Mouse (Mus musculus) brain, embryonic 18.5 days (tissue): ENCODE data around the gene Rhbdd2.
A peak's percentile ranks its signal among the peaks of the same experiment; 100 is the strongest.
"Not testable (repeated sequence)": the region's sequence is repeated elsewhere in the genome, so short reads cannot be mapped to it uniquely, and the experiment has no call there.

Experiments used
- DNase-seq: peaks from one replicate; pipeline ENCODE4 v3.0.0-alpha.2; 2012; ENCODE audit warnings: low read depth, low spot score

The Rhbdd2 gene

GRCm38 (mm10) chr5:135632117-135632796, at the start of gene Rhbdd2:
TSS of gene Rhbdd2 (plus strand) at chr5:135632618.
- peak; percentile 97 for DNase-seq

- DNase-seq: no peak
These were observed 46.7 kb upstream of the Rhbdd2 start for GRCm38 (mm10) chr5:135585691-135586090.

- no peak for DNase-seq
These were observed 44.7 kb upstream of the Rhbdd2 start for GRCm38 (mm10) chr5:135587764-135588163.

- no peak for DNase-seq
These were observed 42.2 kb upstream of the Rhbdd2 start for GRCm38 (mm10) chr5:135589996-135590784.

GRCm38 (mm10) chr5:135604643-135605042, 27.8 kb upstream of the Rhbdd2 start:
- not testable (repeated sequence) for DNase-seq

- DNase-seq: not testable (repeated sequence)
These were observed 25.7 kb upstream of the Rhbdd2 start for GRCm38 (mm10) chr5:135606717-135607116.

GRCm38 (mm10) chr5:135607581-135607980, 24.8 kb upstream of the Rhbdd2 start:
- no peak for DNase-seq

GRCm38 (mm10) chr5:135609794-135610193, 22.6 kb upstream of the Rhbdd2 start:
- DNase-seq: no peak

- not testable (repeated sequence) for DNase-seq
These were observed 12.7 kb upstream of the Rhbdd2 start for GRCm38 (mm10) chr5:135619741-135620140.

- DNase-seq: no peak
These were observed 11.9 kb upstream of the Rhbdd2 start for GRCm38 (mm10) chr5:135620526-135620925.

- no peak for DNase-seq
These were observed 10.7 kb upstream of the Rhbdd2 start for GRCm38 (mm10) chr5:135621725-135622124.

- DNase-seq: no peak
These were observed 9.3 kb upstream of the Rhbdd2 start for GRCm38 (mm10) chr5:135623006-135623563.

- no peak for DNase-seq
These were observed 3.5 kb upstream of the Rhbdd2 start for GRCm38 (mm10) chr5:135628916-135629315.

- DNase-seq: no peak
These were observed 3.0 kb upstream of the Rhbdd2 start for GRCm38 (mm10) chr5:135629401-135629800.

- DNase-seq: no peak
These were observed 1.8 kb upstream of the Rhbdd2 start for GRCm38 (mm10) chr5:135630598-135630997.

- no peak for DNase-seq
These were observed 353 bp downstream of the Rhbdd2 start for GRCm38 (mm10) chr5:135632797-135633144.

- no peak for DNase-seq
These were observed 7.5 kb downstream of the Rhbdd2 start for GRCm38 (mm10) chr5:135639760-135640458.

GRCm38 (mm10) chr5:135640459-135640789, 8.0 kb downstream of the Rhbdd2 start:
- no peak for DNase-seq

- no peak for DNase-seq
These were observed 8.6 kb downstream of the Rhbdd2 start for GRCm38 (mm10) chr5:135641028-135641427.

GRCm38 (mm10) chr5:135642686-135643551, 10.5 kb downstream of the Rhbdd2 start:
- no peak for DNase-seq

- no peak for DNase-seq
These were observed 11.1 kb downstream of the Rhbdd2 start for GRCm38 (mm10) chr5:135643552-135643842.
